Mouse (Mus musculus): ENCODE measurements around the gene Armh3.

GRCm38 (mm10) chr19:45815831-45816405 is 182.4 kb downstream of the Armh3 start, which contains the start of gene Kcnip2:
- TF ChIP-seq POLR2A (IDR thresholded peaks at IDR 0.05; ENCODE audit: control insufficient read depth, low read depth, low read length), result no peak
- no peak for TF ChIP-seq CTCF (IDR thresholded peaks at IDR 0.05; ENCODE audit: control insufficient read depth, insufficient read depth, insufficient replicate concordance, low read depth, low read length)

All from testis, adult 2 months (tissue).